Mouse (Mus musculus): Measurements from ENCODE around the gene Srarp.

The Srarp gene

DNA sequence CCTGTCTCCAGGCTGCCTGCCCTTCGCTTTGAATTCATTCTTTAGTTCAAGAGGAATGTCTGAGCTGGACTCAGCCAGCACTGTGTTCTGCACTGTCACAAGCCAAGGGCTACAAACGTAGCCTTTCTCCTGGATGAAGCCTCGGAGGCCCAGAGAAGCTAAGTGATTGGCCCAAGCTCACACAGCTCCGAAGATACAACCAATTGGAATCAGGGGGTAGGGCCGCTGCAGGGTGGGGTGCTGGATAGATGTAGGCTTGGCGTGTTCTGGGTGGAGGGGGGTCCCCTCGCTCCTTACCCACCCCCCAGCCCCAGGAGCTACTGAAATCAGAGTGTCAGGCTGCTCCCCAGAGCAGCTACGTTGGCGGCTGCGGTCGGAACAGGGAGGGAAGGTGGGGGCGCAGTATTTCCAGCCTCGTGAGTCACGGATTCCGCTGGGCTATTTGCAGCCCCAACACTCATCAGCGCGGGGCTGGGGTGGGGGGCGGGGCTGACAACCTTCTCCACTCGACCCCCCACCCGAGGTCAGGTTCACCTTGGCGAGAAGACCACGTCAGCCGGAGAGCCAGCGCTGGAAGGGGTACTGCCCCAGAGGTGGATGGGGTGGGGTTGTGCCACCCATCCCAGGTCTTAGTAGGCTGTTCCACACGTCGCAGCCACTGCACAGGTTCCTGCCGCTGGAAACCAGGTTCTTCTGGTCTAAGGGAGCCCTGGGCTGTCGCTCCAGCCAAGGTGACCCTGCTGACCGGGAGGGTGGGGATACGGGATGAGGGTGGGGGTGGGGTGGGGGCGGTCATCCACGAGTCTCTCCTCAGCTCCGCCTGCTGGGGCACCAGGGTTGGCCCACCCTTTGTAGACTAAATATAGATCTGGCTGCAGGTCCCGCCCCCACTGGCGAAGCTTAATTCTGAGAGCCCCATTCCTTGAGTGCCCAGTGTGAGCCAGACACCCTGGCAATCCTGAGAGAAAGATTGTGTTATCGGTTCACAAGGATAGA lies 10.1 kb downstream of the Srarp start:
- no peak for DNase-seq (ENCODE audit: low spot score)

DNA sequence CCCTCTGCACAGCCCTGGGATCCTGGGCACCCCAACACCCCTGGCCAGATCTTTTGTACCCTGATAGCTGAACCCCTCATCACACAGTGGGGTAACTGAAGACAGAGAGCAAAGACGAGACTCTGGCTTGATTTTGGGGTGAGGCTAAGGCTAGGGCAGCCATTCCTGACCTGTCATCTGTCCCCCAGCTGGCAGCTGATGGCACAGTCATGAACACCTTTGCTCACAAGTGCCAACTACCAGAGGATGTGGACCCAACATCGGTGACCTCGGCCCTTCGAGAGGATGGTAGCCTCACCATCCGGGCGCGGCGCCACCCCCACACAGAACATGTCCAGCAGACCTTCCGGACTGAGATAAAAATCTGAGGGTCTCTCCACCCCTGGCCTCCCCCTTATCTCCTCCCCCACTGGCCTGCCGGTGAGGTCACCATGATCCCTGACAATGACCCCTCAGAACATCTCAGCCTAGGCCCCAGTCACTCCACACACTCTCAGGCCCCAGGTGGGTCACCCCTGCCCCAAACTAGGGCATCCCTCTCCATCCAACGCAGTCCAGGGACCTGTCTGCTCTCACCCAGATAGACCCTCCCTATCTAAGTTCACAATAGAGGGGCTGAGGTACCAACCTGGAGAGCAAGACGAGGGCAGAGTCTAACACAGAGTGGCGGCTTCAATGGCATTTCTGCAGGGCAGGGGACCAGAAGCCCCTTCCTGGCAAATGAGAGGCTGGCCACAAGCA lies 12.0 kb downstream of the Srarp start:
- no peak for DNase-seq (ENCODE audit: low spot score)

DNA sequence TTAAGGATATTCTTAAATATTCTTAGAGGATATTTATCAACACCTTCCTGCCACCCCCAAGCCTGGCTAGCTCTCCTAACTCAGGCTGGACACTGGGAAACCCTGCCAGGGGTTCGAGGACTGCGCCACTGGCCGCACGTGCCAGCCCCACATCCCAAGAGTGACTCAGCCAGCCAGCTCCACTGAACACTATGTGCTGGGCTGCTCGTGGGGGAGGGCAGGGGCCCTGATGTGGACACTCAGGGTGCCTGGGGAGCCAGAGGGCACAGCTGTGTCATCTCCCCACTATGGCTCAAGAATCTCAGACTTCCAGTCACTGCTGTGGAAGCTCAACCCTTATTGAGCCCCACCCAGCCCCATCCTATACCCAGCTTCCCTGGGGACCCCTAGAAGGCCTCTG lies 12.6 kb downstream of the Srarp start:
- no peak for DNase-seq (ENCODE audit: low spot score)

DNA sequence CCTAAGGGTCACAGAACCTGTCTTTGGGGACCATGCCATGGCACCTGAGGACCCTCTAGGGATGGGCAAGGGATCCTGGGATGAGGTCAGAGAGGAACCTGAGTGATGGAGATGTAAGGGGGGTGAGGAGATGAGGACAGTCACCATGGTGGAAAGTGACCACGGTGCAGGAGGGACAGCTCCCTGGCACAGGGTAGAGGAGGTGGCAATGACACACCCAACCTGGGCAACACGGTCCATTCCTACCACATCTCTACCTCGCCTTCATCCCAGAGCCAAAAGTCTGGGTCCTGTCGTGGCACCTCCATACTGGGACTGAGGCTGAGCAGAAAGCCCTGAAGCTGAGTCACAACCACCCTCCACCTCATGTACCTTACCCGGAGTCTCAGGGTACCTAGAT lies 13.1 kb downstream of the Srarp start:
- no peak for DNase-seq (ENCODE audit: low spot score)

DNA sequence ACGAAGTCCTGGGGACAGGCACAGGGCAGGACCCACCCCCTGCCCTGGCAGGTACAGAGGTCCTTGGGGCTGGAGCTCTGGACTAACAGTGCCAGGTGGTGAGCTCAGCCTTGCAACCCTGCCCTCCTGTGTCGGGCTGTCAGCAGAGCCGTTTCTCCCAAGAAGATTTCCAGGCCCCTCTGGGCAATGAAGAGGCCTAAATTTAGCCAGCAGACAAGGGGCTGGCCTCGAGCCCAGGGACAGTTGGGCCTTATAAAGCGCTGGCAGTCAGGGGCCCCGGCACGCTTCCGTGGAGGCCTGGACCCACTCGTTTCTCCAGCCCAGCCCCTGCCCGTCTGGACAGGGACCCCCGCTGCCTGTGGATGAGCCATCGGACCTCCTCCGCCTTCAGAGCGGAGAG lies 14.5 kb downstream of the Srarp start:
- DNase-seq (ENCODE audit: low spot score) = no peak

DNA sequence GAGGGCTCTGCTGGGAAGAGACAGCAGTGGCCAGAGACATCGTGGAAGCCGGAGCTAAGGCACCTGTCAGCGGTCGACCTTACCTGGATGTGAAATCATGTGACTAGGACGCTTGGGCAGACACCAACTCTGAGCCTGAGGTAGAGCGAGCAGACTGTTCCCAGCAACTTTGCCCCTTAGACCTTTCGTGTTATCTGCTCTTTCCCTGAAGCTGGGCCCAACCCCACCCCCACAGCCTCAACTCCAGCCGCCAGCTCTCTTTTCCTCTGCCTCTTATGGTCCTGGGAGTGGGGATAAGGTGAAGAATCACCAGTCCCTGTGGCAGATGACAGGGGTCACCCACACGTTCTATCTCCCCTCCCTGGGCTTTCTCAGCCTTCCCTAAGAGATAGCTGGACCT lies 15.0 kb downstream of the Srarp start:
- no peak for DNase-seq (ENCODE audit: low spot score)

DNA sequence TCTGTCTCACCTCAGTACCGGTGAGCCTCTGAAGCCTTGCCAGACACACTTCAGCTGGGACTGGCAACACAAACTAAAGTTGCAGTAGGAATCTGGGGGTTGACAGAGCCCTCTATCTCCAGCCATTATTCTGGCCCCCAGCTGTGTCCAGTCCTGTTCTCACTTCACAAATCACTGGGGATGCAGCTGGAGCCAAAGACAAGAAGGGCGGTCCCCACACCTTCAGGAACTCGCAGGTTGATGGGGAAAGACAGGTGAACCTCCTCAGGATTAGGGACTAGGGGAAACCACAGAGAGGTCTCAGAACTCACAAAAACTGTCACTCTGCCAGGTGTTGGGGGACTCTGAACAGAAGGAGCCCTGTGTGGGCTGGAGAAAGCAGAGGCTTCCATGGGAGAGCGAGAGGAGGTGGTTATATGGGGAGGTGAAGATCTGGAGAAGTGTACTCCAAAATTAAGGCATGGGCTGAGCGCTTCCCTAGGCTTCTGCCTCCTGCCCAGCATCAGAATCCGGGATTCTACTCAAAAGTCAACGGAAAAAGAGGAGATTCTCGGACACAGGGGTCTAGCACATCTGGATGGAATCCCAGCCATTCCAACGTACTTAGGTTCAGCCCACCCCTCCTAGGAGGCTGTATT lies 15.6 kb downstream of the Srarp start, which contains the start of gene Hspb7:
TSS of gene Hspb7 (plus strand) at position 588 of the 638 bp plus-strand sequence.
- no peak for DNase-seq (ENCODE audit: low spot score)

DNA sequence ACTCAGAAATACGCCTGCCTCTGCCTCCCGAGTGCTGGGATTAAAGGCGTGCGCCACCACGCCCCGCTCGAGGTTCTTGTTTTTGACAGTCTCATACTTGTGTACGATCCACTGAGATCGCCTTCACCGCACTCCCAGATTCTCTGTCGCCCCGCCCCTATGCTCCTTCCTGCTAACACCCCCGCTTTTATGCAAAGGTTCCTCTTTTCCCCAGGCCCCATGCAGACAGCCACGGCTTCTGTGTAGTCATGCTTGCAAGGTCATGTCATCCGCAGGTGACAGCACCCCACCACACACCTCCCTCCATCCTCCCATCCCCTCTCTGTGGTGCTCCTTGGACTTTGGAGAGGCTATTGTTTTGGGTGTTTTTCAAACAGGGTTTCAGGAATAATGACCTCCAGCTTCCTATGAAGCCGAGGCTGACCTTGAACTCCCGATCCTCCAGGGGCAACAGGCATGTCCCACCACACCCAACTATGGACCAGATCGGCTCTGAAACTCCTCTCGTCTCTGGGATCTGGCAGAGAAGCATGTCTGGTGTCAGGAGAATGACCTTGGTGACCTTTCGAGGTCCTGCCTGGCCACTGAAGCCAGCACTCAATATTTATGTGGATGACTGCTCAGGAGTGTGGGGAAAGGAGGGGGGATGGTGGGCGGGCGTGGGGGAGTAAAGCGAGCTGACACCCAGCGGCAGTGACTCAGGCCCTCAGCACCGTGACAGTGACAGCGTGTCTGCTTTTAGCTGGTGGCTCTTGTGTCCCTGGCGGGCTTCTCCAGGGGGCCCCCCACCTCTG lies 16.3 kb downstream of the Srarp start:
- no peak for DNase-seq (ENCODE audit: low spot score)

DNA sequence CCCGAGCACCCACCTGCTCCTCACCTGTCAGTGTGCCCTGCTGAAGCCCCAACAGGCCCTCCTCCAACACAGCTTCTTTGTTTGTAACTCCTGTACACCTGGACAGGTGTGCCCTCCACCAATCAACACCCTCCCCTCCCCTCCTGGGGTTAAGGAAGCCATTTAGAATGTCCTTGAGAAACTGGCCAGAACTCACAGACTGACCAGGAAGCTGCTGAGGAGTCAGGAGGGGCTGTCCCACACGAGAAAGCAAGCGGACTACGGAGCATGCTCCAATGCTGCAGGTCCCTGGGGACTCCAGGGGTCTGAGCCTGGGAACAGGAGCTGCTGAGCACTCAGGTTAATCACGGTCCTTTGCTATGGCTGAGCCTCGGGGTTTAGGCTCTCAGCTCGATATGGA lies 20.0 kb downstream of the Srarp start, which contains the start of gene Clcnkb:
TSS of gene Clcnkb (minus strand) at position 91 of the 400 bp plus-strand sequence.
- DNase-seq (ENCODE audit: low spot score) = no peak

DNA sequence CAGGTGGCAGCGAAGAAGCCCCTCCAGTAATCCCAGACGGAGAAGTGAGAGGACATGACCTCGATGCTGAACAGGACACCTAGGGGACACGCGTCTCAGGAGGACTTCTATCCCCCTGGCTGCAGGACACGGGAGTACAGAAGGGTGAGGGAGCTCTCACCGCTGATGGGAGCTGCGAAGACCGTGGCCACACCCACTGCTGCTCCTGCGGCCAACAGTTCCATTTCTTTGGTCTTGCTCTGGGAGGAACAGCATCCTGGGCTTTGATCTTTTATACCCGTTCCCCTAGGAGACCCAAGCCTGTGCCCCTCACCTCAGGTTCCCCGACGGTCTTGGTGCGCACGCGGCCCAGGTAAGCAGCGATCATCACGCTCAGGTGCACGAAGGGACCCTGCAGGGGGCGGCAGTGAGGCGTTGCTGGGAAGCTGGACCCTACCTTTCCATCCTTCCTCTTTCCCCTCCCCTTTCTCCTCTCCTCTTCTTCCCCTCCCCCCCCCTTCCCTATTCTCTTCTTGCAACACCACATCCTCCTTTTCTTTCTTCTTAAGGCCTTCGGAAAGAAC lies 24.4 kb downstream of the Srarp start:
- DNase-seq (ENCODE audit: low spot score) = no peak

DNA sequence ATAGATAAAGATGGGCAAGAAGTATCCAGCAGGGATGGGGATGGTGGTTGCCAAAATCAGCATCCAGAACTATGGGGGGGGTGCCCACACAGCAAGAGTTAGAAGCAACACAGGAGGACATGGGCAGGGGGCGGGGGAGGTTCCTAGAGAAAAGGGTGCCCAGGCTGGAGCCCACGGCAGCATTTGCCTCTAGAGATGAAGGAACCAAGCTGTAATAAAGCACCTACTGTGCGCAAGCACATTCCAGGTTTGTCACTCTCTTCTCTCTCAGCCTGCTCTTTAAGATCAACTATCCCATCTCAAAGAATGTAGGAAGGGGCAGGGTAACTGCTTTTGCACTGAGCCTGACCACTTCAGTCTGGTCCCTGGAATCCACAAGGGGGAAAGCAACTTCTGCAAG lies 27.3 kb downstream of the Srarp start:
- no peak for DNase-seq (ENCODE audit: low spot score)

DNA sequence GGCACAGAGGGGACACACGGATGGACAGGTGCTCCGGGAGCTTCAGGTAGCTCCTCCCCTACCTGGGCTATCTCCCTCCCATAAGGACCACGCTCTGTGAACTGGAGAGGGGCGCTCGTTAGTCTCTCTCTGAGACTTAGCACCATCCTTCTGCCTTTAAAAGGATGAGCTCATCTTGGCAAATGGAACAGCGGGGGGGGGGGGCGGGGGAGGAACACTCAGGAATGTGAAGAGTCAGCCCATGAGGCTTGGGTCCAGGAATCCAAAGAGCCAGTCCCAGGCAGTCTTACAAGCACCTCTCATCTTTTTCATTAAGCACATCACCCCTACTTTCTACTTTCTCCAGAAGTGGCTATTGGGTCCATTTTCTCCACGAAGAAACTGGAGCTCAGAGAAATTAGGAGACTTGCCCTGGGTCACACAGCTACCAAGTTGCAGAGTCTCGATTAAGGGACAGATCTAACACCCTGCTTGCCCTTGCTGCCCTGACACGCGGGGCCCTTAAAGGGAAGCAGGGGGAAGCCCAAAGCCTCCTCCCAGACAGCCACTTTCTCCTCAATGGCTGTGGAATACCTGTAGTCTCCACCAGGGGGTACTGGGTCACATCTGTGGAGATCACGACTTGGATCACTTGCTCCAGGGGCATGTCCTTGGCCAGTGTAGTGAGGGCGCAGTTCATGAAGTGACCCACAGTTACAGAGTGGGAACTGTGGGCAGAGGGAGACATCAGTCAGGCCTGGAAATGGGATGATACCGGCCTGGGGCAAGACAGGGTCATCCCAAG lies 29.2 kb downstream of the Srarp start:
- peak; percentile 49 for DNase-seq (ENCODE audit: low spot score)

DNA sequence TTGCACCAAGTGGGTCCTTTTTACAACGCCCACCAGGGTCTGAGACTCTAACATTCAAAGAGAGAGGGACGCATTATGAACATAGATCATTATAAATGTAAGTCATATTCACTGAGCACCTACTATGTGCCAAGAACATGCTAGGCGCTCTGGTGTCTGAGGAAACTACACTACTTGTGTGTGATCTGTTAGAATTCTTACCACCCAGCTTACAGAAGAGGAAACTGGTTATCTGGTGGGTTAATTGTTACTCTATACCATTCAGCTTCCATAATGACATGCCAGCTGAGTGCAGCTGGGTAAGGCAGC lies 30.6 kb downstream of the Srarp start:
- no peak for DNase-seq (ENCODE audit: low spot score)

DNA sequence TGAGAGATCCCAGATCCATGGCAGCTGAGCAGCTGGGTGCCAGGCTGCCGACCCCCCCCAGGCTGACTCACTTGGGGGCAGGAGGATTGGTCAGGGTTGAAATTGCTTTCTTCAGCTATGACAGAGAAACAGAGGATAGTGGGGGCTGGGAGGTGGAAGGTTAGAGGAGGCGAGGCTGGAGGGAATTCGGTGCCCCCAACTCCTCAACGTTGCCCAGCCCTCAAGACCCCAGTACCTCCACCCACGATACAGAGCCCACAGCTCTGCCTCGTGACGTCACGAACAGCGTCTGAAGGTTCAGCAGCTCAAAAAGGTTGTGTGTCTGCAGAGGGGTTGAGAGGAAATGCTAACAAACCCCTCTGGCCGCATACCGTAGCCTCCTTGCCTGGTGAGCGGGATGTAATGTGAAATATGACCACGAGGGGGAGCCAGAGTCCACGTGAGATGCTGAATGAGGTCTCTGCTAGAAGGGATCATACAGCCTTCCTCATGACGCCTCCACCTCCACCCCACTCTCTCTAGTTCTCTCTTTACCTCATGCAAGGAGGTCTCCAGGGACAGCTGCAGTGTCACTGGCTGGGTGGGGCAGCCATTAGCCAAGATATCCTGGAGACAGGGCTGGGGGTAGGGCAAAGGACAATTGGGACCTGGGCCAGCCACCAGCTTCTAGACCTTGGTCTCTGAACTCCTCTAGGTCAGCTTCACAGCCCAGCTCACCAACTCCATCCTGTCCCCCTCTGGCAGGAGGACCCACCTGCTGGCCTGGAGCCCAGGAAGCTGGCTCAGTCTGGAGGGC lies 31.2 kb downstream of the Srarp start:
- DNase-seq (ENCODE audit: low spot score) = peak; percentile 85

DNA sequence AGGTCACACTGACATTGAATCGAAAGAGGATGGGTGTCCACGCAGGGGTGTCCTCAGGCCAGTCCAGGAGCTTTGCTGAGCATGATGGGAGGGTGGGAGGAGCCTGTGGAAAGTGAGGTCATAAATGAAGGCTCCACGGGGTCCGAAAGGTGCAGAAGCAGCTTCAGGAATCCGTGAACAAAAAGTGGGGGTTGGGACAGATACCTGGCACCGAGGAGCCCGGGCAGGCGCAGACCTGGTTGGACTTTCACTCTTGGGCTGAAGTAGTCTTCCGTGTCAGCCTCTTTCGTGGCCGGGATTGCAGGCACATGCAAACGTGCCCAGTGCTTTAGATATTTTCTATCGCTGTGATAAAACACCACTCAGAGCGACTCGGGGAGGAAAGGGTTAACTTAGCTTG lies 35.7 kb downstream of the Srarp start:
- no peak for DNase-seq (ENCODE audit: low spot score)

DNA sequence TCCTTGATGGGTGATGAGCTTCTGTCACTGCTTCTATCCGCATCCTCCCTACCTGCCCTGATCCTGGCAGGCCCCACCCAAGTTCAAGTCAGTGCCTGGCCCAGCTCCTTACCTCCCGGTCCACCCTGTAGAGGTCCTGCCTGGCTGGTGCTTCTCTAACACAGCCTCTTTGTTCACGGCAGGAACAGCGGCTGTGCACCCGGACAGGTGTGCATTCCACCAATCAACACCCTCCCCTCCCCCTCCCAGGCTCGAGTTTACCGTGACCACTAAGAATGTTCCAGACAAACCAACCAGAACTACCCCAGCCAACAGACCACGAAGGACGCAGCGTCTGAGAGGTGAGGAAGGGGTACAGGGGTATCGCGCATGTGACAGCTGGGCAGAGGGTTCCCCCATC lies 37.4 kb downstream of the Srarp start, which contains the start of gene Clcnka:
TSS of gene Clcnka (minus strand) at position 180 of the 400 bp plus-strand sequence.
- no peak for DNase-seq (ENCODE audit: low spot score)

DNA sequence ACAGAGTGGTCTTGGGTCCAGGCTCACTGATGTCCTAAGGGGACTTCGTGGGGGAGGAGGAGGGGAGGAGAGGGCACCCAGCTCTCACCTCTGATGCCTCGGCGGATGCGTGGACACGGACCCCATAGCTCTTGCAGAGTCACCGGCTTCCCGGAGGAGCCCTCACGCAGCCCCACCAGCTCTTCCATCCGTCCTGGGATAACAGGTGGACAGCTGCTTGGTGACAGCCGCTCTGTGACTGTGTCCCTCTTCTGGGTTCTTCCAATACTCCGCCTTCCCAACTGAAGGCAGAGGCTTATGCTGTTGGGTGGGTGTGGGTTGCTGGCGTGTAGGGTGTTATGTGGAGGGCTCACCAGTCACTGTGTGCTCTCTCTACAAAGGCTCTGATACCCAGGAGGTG lies 38.0 kb downstream of the Srarp start:
- DNase-seq (ENCODE audit: low spot score) = no peak

DNA sequence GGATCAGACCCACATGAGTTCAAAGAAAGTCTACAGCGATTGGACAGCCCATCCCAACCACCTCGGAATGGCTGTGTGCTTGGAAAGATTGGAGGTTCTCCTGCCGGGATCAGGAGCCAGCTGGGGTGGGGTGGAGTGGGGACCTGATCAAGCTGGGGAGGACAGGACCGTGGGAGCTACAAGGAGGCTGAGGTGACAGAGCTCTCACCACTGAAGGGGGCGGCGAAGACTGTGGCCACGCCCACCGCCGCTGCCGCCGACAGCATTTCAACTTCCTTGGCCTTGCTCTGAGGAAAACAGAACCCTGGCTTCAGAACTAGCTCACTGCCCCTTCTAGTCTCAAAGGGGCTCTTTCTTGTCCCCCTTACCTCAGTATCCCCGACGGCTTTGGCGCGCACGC lies 41.2 kb downstream of the Srarp start:
- no peak for DNase-seq (ENCODE audit: low spot score)

DNA sequence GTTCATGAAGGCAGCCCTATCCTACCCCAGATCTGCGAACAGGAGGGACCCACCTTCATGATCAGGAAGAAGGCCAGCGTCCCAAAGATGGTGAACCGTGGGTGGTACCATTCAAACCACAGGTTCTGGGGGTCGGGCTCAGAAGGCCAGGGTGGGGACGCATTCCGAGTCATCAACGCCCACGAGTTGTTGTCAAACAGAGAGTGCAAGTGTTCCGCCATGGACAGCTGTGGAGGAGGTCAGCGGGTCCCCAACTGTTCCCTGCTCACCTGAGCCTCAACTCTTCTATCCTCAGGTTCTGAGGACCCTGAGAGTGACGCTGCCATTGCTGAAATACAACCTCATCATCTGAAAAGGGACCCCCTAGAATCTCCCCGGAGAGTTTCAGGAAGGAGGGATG lies 44.6 kb downstream of the Srarp start:
- no peak for DNase-seq (ENCODE audit: low spot score)

Data from lung, postnatal 25 days (tissue).